Mouse (Mus musculus): ENCODE data around the gene Rapgef4. TPM values are rescaled to one million over a fixed set of nuclear protein-coding genes. Genes with fewer than 3 reads are reported as not detected.

Rapgef4 gene
- polyA plus RNA-seq, 1 experiment = 192 TPM

DNA sequence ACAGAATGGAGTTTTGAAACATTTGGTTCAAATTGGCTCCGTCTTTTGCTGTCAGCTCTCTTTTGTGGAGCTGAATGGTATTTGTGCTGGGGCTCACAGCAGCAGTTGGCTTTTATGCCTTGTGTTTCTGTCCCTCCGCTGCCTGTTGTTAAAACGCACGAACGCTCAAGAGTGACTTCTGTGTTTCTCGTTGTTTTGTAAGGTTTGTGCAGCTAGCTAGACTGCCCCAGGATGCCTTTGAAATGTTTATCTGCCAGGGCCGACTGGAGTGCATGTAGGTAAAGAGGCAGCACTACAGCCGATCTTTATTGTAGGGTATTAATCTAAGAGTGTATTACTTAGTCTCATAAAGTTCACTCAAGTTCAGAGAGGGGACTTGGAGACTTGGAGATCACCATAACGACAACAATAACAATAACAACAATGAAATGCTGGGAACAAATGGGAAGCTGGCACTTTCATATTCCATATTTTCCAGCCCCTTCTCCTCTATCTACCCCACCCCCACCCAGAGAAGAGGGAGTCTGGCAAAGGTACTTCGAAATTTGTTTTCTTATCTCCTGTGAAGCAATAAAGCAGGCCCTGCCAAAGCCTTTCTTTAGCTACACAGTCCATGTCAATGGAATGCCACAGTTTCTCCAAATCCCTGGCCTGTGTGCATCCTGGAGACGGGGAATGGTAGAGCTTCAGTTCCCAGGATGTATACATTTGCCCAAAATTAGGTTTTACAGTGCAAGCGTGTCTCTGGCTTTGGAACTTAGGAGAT, 262.1 kb downstream of the Rapgef4 start:
- TF ChIP-seq CTCF (IDR thresholded peaks at IDR 0.05; ENCODE audit: borderline replicate concordance, insufficient read depth, low read depth, low read length) = no peak
- DNase-seq = no peak
- Histone ChIP-seq H3K4me3 (replicated peaks; ENCODE audit: insufficient read depth, low read depth, low read length) (no peak overlapping the region), H3K27me3 (ENCODE audit: control insufficient read depth, insufficient read depth, low read length) (no peaks in the 10 kb centered on the region), H3K27ac (ENCODE audit: insufficient read depth, low read length) (no peak overlapping the region), H3K4me1 (ENCODE audit: control insufficient read depth, insufficient read depth, low read length) (no peaks in the 10 kb centered on the region)
- 47% methylated on average over 12 of the region's 12 CpGs for WGBS

DNA sequence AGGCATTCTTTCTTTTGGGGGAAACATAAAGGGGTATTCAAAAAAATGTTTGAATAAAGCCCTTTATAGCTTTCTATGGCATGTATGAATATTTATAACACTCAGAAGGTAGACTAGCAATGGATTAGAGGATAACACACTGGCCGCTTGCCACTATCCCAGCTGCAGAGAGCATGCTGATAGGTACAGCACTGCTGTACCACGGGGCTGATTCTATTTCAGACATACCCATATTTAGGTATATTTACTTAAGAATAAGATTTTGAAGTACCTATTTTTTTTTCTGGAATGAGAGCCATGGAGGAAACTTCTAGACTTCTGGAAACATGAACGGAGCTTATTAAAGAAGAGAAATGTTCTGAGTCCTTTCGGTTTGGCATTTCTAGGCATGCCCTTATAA, 264.6 kb downstream of the Rapgef4 start:
- TF ChIP-seq POLR2A (IDR thresholded peaks at IDR 0.05; ENCODE audit: borderline replicate concordance, insufficient read depth, low read length) = no peak
- no peak for TF ChIP-seq CTCF (IDR thresholded peaks at IDR 0.05; ENCODE audit: borderline replicate concordance, insufficient read depth, low read depth, low read length)
- no peaks in the 10 kb centered on the region for H3K4me1 ChIP-seq (ENCODE audit: control insufficient read depth, insufficient read depth, low read length)
- no peak overlapping the region for H3K4me3 ChIP-seq (replicated peaks; ENCODE audit: insufficient read depth, low read depth, low read length)
- WGBS = 80% methylated on average over 4 of the region's 4 CpGs
- no peak for DNase-seq
- H3K27me3 ChIP-seq (ENCODE audit: control insufficient read depth, insufficient read depth, low read length) = no peaks in the 10 kb centered on the region
- no peak overlapping the region for H3K27ac ChIP-seq (ENCODE audit: insufficient read depth, low read length)

- WGBS = 79% methylated on average over 11 of the region's 11 CpGs
- no peak for DNase-seq
- H3K27me3 ChIP-seq (ENCODE audit: control insufficient read depth, insufficient read depth, low read length) = no peaks in the 10 kb centered on the region
- no peak overlapping the region for H3K27ac ChIP-seq (ENCODE audit: insufficient read depth, low read length)
- TF ChIP-seq CTCF (IDR thresholded peaks at IDR 0.05; ENCODE audit: borderline replicate concordance, insufficient read depth, low read depth, low read length) = no peak
- TF ChIP-seq POLR2A (IDR thresholded peaks at IDR 0.05; ENCODE audit: borderline replicate concordance, insufficient read depth, low read length) = no peak
- no peaks in the 10 kb centered on the region for H3K4me1 ChIP-seq (ENCODE audit: control insufficient read depth, insufficient read depth, low read length)
- no peak overlapping the region for H3K4me3 ChIP-seq (replicated peaks; ENCODE audit: insufficient read depth, low read depth, low read length)
Observed at GRCm38 (mm10) chr2:72246376-72246775, 265.3 kb downstream of the Rapgef4 start.

DNA sequence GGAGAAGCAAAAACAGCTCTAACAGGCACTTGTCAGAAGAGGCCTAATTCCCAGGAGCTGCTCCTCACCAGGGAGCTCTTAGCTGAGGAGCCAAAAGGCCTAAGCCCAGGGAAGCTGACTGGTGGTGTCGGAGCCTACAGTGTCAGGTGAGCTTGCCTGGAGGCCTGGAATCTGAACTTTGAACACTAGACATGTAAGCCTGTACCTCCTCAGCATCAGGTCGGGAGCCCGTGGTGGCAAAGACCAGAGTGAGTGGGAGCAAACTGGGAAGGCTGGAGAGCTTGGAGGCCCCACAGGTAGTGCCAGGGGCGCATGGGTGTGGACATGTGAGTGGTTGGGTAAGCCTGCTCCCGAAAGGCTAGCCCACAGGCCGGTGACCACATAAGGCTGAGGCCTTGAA, 266.8 kb downstream of the Rapgef4 start:
- Histone ChIP-seq H3K4me1 (ENCODE audit: control insufficient read depth, insufficient read depth, low read length) (no peaks in the 10 kb centered on the region), H3K4me3 (replicated peaks; ENCODE audit: insufficient read depth, low read depth, low read length) (no peak overlapping the region), H3K27ac (ENCODE audit: insufficient read depth, low read length) (no peak overlapping the region), H3K27me3 (ENCODE audit: control insufficient read depth, insufficient read depth, low read length) (no peaks in the 10 kb centered on the region)
- no peak for DNase-seq
- TF ChIP-seq CTCF (IDR thresholded peaks at IDR 0.05; ENCODE audit: borderline replicate concordance, insufficient read depth, low read depth, low read length) = no peak
- TF ChIP-seq POLR2A (IDR thresholded peaks at IDR 0.05; ENCODE audit: borderline replicate concordance, insufficient read depth, low read length) = no peak
- 94% methylated on average over 6 of the region's 6 CpGs for WGBS

DNA sequence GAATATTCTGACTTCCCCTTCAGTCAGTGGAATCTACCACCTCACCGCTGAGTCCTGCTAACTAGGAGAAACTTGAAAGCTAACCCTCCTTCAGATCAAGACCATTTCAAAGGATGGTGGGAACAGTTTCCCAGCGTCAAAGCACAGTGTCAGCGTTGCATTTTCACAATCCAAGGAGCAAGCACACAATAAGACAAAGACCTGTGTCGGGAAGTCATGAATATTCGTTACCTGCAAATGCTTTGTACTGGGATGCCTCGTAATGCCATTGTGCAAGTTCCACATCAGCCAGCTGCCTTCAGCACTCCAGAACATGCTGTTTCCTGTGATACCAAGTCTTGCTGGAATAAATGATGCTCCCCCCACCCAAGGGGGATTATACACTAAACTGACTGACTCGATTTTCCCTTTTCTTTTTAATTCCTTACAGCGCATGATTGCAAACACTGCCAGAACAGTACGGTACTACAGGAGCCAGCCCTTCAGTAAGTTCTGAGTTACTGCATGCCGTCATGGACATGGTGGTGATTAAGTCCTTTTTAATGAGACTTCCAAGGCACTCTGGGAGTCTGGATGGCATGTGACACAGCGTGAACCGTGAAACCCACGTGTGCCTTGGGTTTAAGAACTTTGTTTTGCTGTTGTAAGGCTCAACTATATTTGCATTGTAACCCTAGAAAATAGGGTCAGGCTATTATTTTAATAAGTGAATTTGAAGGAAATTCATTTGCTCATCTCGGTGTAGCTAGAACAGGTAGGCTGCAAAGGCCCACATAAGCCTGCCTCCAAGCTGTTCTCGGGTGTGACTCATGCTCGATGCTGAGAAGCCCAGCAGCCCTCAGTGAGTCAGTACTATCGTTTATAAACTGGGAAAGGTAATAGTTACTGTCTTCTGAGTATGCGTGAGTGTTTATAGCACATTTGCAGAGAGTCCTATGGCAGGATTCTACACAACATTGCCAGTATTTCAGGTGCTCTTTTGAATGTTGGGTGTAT, 271.8 kb downstream of the Rapgef4 start:
- no peak overlapping the region for H3K4me3 ChIP-seq (replicated peaks; ENCODE audit: insufficient read depth, low read depth, low read length)
- no peaks in the 10 kb centered on the region for H3K27me3 ChIP-seq (ENCODE audit: control insufficient read depth, insufficient read depth, low read length)
- TF ChIP-seq CTCF (IDR thresholded peaks at IDR 0.05; ENCODE audit: borderline replicate concordance, insufficient read depth, low read depth, low read length) = no peak
- TF ChIP-seq POLR2A (IDR thresholded peaks at IDR 0.05; ENCODE audit: borderline replicate concordance, insufficient read depth, low read length) = no peak
- no peak overlapping the region for H3K27ac ChIP-seq (ENCODE audit: insufficient read depth, low read length)
- H3K4me1 ChIP-seq (ENCODE audit: control insufficient read depth, insufficient read depth, low read length) = no peaks in the 10 kb centered on the region
- peak in 1 of 2 experiments; percentile 18 for DNase-seq
- 56% methylated on average over 18 of the region's 18 CpGs for WGBS

- H3K27me3 ChIP-seq (ENCODE audit: control insufficient read depth, insufficient read depth, low read length) = no peaks in the 10 kb centered on the region
- no peaks in the 10 kb centered on the region for H3K4me1 ChIP-seq (ENCODE audit: control insufficient read depth, insufficient read depth, low read length)
- DNase-seq = no peak
- WGBS = 54% methylated on average over 4 of the region's 4 CpGs
- no peak overlapping the region for H3K27ac ChIP-seq (ENCODE audit: insufficient read depth, low read length)
- H3K4me3 ChIP-seq (replicated peaks; ENCODE audit: insufficient read depth, low read depth, low read length) = no peak overlapping the region
- no peak for TF ChIP-seq CTCF (IDR thresholded peaks at IDR 0.05; ENCODE audit: borderline replicate concordance, insufficient read depth, low read depth, low read length)
- no peak for TF ChIP-seq POLR2A (IDR thresholded peaks at IDR 0.05; ENCODE audit: borderline replicate concordance, insufficient read depth, low read length)
Observed at GRCm38 (mm10) chr2:72253882-72254281, 272.8 kb downstream of the Rapgef4 start.

DNA sequence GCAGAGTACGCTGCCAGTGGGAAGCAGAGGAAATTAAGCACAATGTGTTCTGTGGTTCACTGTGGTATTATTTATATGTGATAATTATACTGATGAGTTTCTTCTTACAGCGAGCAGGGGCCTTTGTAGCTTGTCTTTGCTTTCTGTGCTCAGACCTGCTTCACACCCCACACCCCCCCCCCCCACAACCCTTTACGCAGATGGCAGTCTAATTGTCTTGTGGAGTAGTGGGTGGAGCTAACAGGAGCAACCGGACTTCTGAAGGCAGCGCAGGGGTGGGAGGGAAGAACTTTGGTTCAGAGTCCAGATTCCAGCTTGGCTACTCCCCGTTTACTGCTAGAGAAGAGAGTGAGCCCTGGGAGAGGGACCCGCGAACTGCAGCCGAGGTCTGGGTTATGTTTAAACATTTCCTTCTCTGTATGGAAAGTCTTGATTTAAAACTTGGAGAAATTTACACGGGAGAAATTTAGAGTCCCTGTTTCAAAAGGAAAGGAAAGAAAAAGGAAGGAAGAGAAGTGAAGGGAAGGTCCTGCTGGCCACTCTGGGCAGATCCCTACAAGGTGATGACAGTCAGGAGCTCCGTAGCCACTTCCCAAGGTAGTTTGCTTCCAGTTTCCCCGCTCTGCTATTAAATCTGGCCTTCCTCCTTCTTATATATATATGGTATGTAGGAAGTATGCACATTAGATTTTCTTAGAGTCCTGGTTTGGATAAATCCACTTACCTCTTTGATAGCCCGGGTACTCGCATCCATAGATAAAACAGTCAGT, 274.0 kb downstream of the Rapgef4 start:
- Histone ChIP-seq H3K4me1 (ENCODE audit: control insufficient read depth, insufficient read depth, low read length) (no peaks in the 10 kb centered on the region), H3K27ac (ENCODE audit: insufficient read depth, low read length) (no peak overlapping the region), H3K27me3 (ENCODE audit: control insufficient read depth, insufficient read depth, low read length) (no peaks in the 10 kb centered on the region), H3K4me3 (replicated peaks; ENCODE audit: insufficient read depth, low read depth, low read length) (no peak overlapping the region)
- no peak for DNase-seq
- WGBS = 54% methylated on average over 14 of the region's 14 CpGs
- TF ChIP-seq POLR2A (IDR thresholded peaks at IDR 0.05; ENCODE audit: borderline replicate concordance, insufficient read depth, low read length) (no peak), CTCF (IDR thresholded peaks at IDR 0.05; ENCODE audit: borderline replicate concordance, insufficient read depth, low read depth, low read length) (no peak)
